ENCODE assay signal across 14 mouse cellular contexts in the genomic region with DNA sequence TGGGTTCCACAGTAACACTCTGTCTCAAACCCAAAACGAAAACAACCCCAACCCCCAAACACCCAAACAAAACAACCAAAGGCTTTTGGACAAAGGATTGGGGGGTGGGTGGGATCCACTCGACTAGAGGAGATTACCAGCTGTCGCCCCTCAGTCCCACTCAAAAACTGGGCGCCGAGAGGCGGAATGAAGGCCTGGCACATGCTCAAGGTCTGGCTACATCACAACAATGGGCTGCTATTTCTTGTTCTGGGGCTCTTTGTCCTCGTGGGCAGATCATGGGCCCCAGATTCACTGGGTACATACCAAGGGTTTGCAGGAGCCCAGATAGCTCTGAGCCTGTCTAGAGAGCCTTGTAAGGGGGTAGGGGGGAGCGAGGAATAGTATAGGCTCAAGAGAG. TPM values are rescaled to one million over a fixed set of nuclear protein-coding genes. Genes with fewer than 3 reads are reported as not detected.
"Had no signal": no experiment of that assay in that cellular context is flagged by ENCODE, and none has a peak within 500 bp of the region (broad histone marks: within the 10 kb centered on the region; RNA-seq: fewer than 3 reads in every experiment).

No protein-coding gene starts in this region.

- H3K9me3 ChIP-seq: limb, embryonic 13.5 days; lung, embryonic 15.5 days; midbrain, embryonic 12.5 days; neural tube, embryonic 15.5 days had no signal

- H3K9ac ChIP-seq: limb, embryonic 13.5 days; liver, embryonic 14.5 days; lung, embryonic 15.5 days; midbrain, embryonic 12.5 days; neural tube, embryonic 15.5 days had no signal

- H3K4me3 ChIP-seq: limb, embryonic 13.5 days; lung, embryonic 15.5 days; midbrain, embryonic 12.5 days; myocyte; neural tube, embryonic 15.5 days had no signal

- H3K27ac ChIP-seq: hindbrain, postnatal 0 days; kidney, postnatal 0 days; limb, embryonic 13.5 days; liver, embryonic 14.5 days; lung, embryonic 15.5 days; midbrain, embryonic 12.5 days; neural tube, embryonic 15.5 days had no signal

- H3K36me3 ChIP-seq: limb, embryonic 13.5 days; lung, embryonic 15.5 days; midbrain, embryonic 12.5 days; neural tube, embryonic 15.5 days had no signal

- H3K4me2 ChIP-seq: limb, embryonic 13.5 days; lung, embryonic 15.5 days; midbrain, embryonic 12.5 days; neural tube, embryonic 15.5 days had no signal

- ATAC-seq: hindbrain, postnatal 0 days had no signal

- H3K27me3 ChIP-seq: limb, embryonic 13.5 days; lung, embryonic 15.5 days; neural tube, embryonic 15.5 days had no signal

- DNase-seq: kidney, adult 11 months; kidney, adult 9 months; kidney, postnatal 36 days; left cerebral cortex, postnatal 4 days; thymus, postnatal 36 days had no signal

RNA-seq across cellular contexts. Expression of gene Kcnj12, which starts 19.6 kb away (rescaled TPM):
- polyA plus RNA-seq: liver, adult 2 months had no signal
